Mouse (Mus musculus) frontal cortex, adult (tissue): ENCODE measurements at regions not wholly inside any gene's neighbourhood (a gene's known extent, or its start where the extent isn't known, plus 50 kb on each side); places are given as distances from the start of the nearest gene placed in this dataset.
A peak's percentile ranks its signal among the peaks of the same experiment; 100 is the strongest.
"Not testable (repeated sequence)": the region's sequence is repeated elsewhere in the genome, so short reads cannot be mapped to it uniquely, and the experiment has no call there.

Experiments
- ATAC-seq: cut with Nextera tagmentation; 2 replicates; pipeline ENCODE4 v1.9.2; 2017; ENCODE audit warnings: mild to moderate bottlenecking, moderate library complexity, mixed read lengths; ENCODE audit not compliant: low TSS enrichment

- ATAC-seq: no peak
Observed at GRCm38 (mm10) chr3:9065892-9066291, 544.0 kb downstream of the Zfp704 start.

GRCm38 (mm10) chr3:9064266-9065031 lies 545.4 kb downstream of the Zfp704 start:
- ATAC-seq: peak; percentile 90

GRCm38 (mm10) chr3:9063662-9064061 lies 546.2 kb downstream of the Zfp704 start:
- no peak for ATAC-seq

GRCm38 (mm10) chr3:9061396-9061795 lies 548.5 kb downstream of the Zfp704 start:
- ATAC-seq: no peak

- ATAC-seq: not testable (repeated sequence)
Observed at GRCm38 (mm10) chr3:9057703-9058102, 552.2 kb downstream of the Zfp704 start.

GRCm38 (mm10) chr3:9056846-9057245 lies 553.0 kb downstream of the Zfp704 start:
- no peak for ATAC-seq

- ATAC-seq: no peak
Observed at GRCm38 (mm10) chr3:9055780-9056179, 554.1 kb downstream of the Zfp704 start.
